Mouse (Mus musculus) ovary, postnatal 14 days (tissue): Measurements from ENCODE around the gene Trabd2b.
A peak's percentile ranks its signal among the peaks of the same experiment; 100 is the strongest.

Experiments used
- DNase-seq: peaks from one replicate; pipeline ENCODE4 v3.0.0; 2022; ENCODE audit warnings: low spot score

The Trabd2b gene

GRCm38 (mm10) chr4:114406355-114407101, at the start of gene Trabd2b:
Trabd2b (plus strand) TSS chr4:114406724.
- no peak for DNase-seq

GRCm38 (mm10) chr4:114357420-114357819, 49.1 kb upstream of the Trabd2b start:
- DNase-seq, result no peak

- DNase-seq, result no peak
These were observed 47.6 kb upstream of the Trabd2b start for GRCm38 (mm10) chr4:114358874-114359273.

- DNase-seq, result no peak
These were observed 46.7 kb upstream of the Trabd2b start for GRCm38 (mm10) chr4:114359818-114360217.

GRCm38 (mm10) chr4:114361336-114361735, 45.2 kb upstream of the Trabd2b start:
- no peak for DNase-seq

GRCm38 (mm10) chr4:114365000-114365399, 41.5 kb upstream of the Trabd2b start:
- DNase-seq, result no peak

GRCm38 (mm10) chr4:114365595-114365994, 40.9 kb upstream of the Trabd2b start:
- DNase-seq, result no peak

- no peak for DNase-seq
These were observed 39.5 kb upstream of the Trabd2b start for GRCm38 (mm10) chr4:114367005-114367404.

- no peak for DNase-seq
These were observed 38.7 kb upstream of the Trabd2b start for GRCm38 (mm10) chr4:114367840-114368239.

GRCm38 (mm10) chr4:114369591-114369990, 36.9 kb upstream of the Trabd2b start:
- no peak for DNase-seq

GRCm38 (mm10) chr4:114370935-114371715, 35.4 kb upstream of the Trabd2b start:
- DNase-seq, result no peak

GRCm38 (mm10) chr4:114372699-114373098, 33.8 kb upstream of the Trabd2b start:
- DNase-seq, result no peak

- DNase-seq, result no peak
These were observed 32.2 kb upstream of the Trabd2b start for GRCm38 (mm10) chr4:114374330-114374729.

- no peak for DNase-seq
These were observed 29.0 kb upstream of the Trabd2b start for GRCm38 (mm10) chr4:114377531-114377930.

GRCm38 (mm10) chr4:114378512-114378911, 28.0 kb upstream of the Trabd2b start:
- no peak for DNase-seq

- no peak for DNase-seq
These were observed 27.0 kb upstream of the Trabd2b start for GRCm38 (mm10) chr4:114379416-114379956.

GRCm38 (mm10) chr4:114382627-114383026, 23.9 kb upstream of the Trabd2b start:
- DNase-seq, result no peak

GRCm38 (mm10) chr4:114385236-114385635, 21.3 kb upstream of the Trabd2b start:
- no peak for DNase-seq

- peak; percentile 26 for DNase-seq
These were observed 20.1 kb upstream of the Trabd2b start for GRCm38 (mm10) chr4:114386395-114386811.

GRCm38 (mm10) chr4:114387527-114388135, 18.9 kb upstream of the Trabd2b start:
- no peak for DNase-seq

GRCm38 (mm10) chr4:114388306-114388705, 18.2 kb upstream of the Trabd2b start:
- no peak for DNase-seq

- DNase-seq, result no peak
These were observed 16.9 kb upstream of the Trabd2b start for GRCm38 (mm10) chr4:114389653-114390052.

GRCm38 (mm10) chr4:114397625-114398024, 8.9 kb upstream of the Trabd2b start:
- DNase-seq, result peak; percentile 37
